Mouse (Mus musculus): ENCODE data around the gene Syt1.
A peak's percentile ranks its signal among the peaks of the same experiment; 100 is the strongest.

The Syt1 gene

GRCm38 (mm10) chr10:108506917-108507316, 503.9 kb downstream of the Syt1 start:
- no peak for DNase-seq

- no peak for DNase-seq
Observed at GRCm38 (mm10) chr10:108504925-108505324, 505.9 kb downstream of the Syt1 start.

GRCm38 (mm10) chr10:108504128-108504870, 506.5 kb downstream of the Syt1 start:
- DNase-seq = no peak

GRCm38 (mm10) chr10:108490231-108490630, 520.6 kb downstream of the Syt1 start:
- no peak for DNase-seq

- no peak for DNase-seq
Observed at GRCm38 (mm10) chr10:108483991-108484390, 526.8 kb downstream of the Syt1 start.

GRCm38 (mm10) chr10:108480146-108480850, 530.5 kb downstream of the Syt1 start:
- DNase-seq = no peak

GRCm38 (mm10) chr10:108470319-108470955, 540.3 kb downstream of the Syt1 start:
- DNase-seq = peak in 1 of 2 experiments; percentile 31

GRCm38 (mm10) chr10:108466539-108466938, 544.2 kb downstream of the Syt1 start:
- DNase-seq = no peak

GRCm38 (mm10) chr10:108461862-108462261, 548.9 kb downstream of the Syt1 start:
- DNase-seq = no peak

- no peak for DNase-seq
Observed at GRCm38 (mm10) chr10:108457054-108457453, 553.7 kb downstream of the Syt1 start.

- DNase-seq = no peak
Observed at GRCm38 (mm10) chr10:108455883-108456282, 554.9 kb downstream of the Syt1 start.

- DNase-seq = no peak
Observed at GRCm38 (mm10) chr10:108455204-108455603, 555.6 kb downstream of the Syt1 start.

GRCm38 (mm10) chr10:108454691-108455117, 556.1 kb downstream of the Syt1 start:
- DNase-seq = no peak

- no peak for DNase-seq
Observed at GRCm38 (mm10) chr10:108453561-108453960, 557.2 kb downstream of the Syt1 start.

- no peak for DNase-seq
Observed at GRCm38 (mm10) chr10:108452421-108452820, 558.4 kb downstream of the Syt1 start.

- DNase-seq = no peak
Observed at GRCm38 (mm10) chr10:108451516-108451915, 559.3 kb downstream of the Syt1 start.

- DNase-seq = no peak
Observed at GRCm38 (mm10) chr10:108450401-108450800, 560.4 kb downstream of the Syt1 start.

GRCm38 (mm10) chr10:108448421-108448820, 562.4 kb downstream of the Syt1 start:
- no peak for DNase-seq
